Mouse (Mus musculus) liver, embryonic 15.5 days (tissue): Measurements from ENCODE around the gene Rab7b. TPM values are rescaled to one million over a fixed set of nuclear protein-coding genes. Genes with fewer than 3 reads are reported as not detected.

ENCODE experiments used
- ATAC-seq: fragments of 200-750 bp; cut with Nextera tagmentation; 2 replicates; pipeline ENCODE4 v1.8.0; 2017; ENCODE audit warnings: moderate number of reproducible peaks, mild to moderate bottlenecking, moderate library complexity; ENCODE audit not compliant: insufficient read depth
- H3K27ac ChIP-seq: fragments of 300-500 bp; sonication (generic); replicated peaks from 2 replicates; pipeline ENCODE4 v1.5.1; 2015; ENCODE audit warnings: mild to moderate bottlenecking, inconsistent platforms
- H3K27me3 ChIP-seq: fragments of 300-500 bp; sonication (generic); 2 replicates; pipeline ENCODE4 v1.6.1; 2015; ENCODE audit warnings: mild to moderate bottlenecking, inconsistent platforms
- H3K36me3 ChIP-seq: fragments of 300-500 bp; sonication (generic); replicated peaks from 2 replicates; pipeline ENCODE4 v1.6.1; 2015; ENCODE audit warnings: moderate library complexity, mild to moderate bottlenecking, inconsistent platforms
- H3K4me1 ChIP-seq: fragments of 300-500 bp; sonication (generic); replicated peaks from 2 replicates; pipeline ENCODE4 v1.6.1; 2015; ENCODE audit warnings: inconsistent platforms
- H3K4me2 ChIP-seq: fragments of 300-500 bp; sonication (generic); 2 replicates; pipeline ENCODE4 v1.6.1; 2015; ENCODE audit warnings: moderate library complexity, mild to moderate bottlenecking, inconsistent platforms
- H3K4me3 ChIP-seq: fragments of 300-500 bp; sonication (generic); replicated peaks from 2 replicates; pipeline ENCODE4 v1.5.1; 2015; ENCODE audit warnings: mild to moderate bottlenecking, inconsistent platforms
- H3K9ac ChIP-seq: fragments of 300-500 bp; sonication (generic); 2 replicates; pipeline ENCODE4 v1.6.1; 2015; ENCODE audit warnings: moderate library complexity, mild to moderate bottlenecking, inconsistent platforms
- H3K9me3 ChIP-seq: fragments of 300-500 bp; sonication (generic); replicated peaks from 2 replicates; pipeline ENCODE4 v1.6.1; 2016; ENCODE audit warnings: inconsistent platforms
- WGBS: fragments of 180-500 bp; shearing (Covaris S2); methylation state at CpG from one replicate; pipeline ENCODE4 v1.1.7; 2015; ENCODE audit warnings: mixed read lengths; ENCODE audit not compliant: insufficient replicate concordance; 5-methylcytosine and 5-hydroxymethylcytosine counted together
- polyA plus RNA-seq: library from polyadenylated mRNA; unstranded; fragments of >200 nt; fragmentation: Nextera tagmentation; extraction: Ambion mirVana; gene quantifications from 2 replicates; pipeline ENCODE4 v1.2.1, GENCODE M21; 2015

Rab7b gene
- polyA plus RNA-seq, 1 experiment from 2014 or later, result 1.2 TPM

DNA sequence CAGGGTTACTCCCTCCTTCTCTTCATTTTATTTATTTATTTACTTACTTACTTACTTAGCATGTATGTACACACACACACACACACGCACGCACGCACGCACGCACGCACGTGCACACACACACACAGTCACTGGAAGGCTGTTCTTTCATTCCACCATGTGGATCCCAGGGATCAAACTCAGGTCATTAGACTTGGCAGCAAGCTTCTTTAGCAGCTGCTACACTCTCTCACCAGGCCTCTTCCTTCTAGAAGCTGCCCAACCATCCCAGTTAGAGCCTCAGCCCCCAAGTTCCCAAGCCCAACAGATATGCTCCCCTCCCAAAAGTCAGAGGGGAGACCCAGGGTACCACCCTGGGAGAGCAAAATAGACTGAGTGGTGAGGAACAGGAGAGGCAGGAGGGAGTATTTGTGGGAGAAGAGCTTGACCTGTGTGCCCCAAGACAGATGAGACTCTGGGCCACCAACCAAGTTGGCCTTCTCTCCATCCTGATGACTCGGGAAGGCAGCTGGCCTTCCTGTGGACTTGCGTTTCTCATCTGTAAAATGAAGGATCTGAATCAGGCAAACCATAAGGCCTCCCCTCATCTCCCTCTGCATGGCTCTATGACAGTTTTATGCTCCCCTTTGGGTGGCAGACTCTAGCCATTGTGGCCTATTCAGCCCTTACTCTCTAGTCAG, 51.1 kb downstream of the Rab7b start:
- H3K4me1 ChIP-seq, result peaks cover 5% of the 10 kb centered on the region; the same call in 1 of the 2 replicates
- H3K9me3 ChIP-seq, result no peaks in the 10 kb centered on the region
- H3K9ac ChIP-seq, result no peak overlapping the region
- no peak overlapping the region for H3K27ac ChIP-seq
- peaks cover 11% of the 10 kb centered on the region; the same call in 1 of the 2 replicates for H3K27me3 ChIP-seq
- no peak for ATAC-seq
- no peak overlapping the region for H3K4me3 ChIP-seq
- no peak overlapping the region for H3K4me2 ChIP-seq
- 76% methylated on average over 9 of the region's 9 CpGs for WGBS
- H3K36me3 ChIP-seq, result no peaks in the 10 kb centered on the region

DNA sequence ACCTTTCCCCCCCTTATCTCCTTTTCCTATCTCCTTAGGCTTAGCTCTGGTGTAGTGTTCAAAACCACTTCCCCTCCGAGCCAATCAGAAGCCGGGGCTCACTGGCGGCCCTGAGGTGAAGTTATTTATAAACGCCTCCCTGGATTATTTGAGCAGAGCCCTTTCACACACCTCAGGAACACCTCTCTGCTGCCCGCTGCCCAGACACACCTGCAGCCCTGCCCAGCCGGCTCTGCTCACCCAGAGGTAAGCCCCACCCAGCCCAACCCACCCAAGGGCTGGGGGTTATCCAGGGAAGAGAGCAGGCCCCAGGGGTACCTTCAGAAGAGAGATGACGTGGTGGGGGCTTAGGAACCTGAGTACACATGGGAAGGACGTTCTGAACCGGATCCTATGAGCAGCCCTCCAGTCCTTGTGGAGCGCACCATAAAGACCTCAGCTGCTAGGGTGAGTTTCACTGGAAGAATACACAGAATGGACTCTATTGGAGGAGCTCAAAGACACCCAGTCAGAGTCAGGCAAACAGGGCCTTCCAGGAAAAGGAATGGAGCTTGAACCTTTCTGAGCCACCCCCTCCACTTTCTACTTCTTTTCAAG, 55.5 kb downstream of the Rab7b start, which contains the start of gene Slc26a9:
Slc26a9 (plus strand) TSS at position 155 of the 597 bp plus-strand sequence.
- 27% methylated on average over 10 of the region's 10 CpGs for WGBS
- no peak for ATAC-seq

DNA sequence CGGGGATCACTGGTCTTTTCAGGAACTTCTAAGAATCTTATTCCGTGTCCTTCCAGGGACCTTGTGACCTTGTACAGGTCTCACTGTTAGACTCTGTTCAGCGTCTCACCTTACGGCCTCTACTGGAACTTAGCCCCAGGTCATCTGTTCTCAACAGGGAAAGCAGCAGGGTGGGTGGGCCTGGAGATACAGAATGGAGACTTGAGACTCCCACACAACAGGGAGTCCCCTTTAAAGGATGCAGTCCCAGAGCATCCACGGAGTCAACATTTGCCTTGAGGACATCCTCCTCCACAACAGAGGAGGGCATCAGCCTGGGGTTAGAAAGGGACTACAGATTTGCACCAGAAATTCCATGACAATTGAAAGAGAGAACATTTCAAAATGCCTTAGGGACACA, 56.9 kb downstream of the Rab7b start:
- Histone ChIP-seq H3K27ac (no peak overlapping the region), H3K9ac (no peak overlapping the region), H3K4me3 (no peak overlapping the region), H3K36me3 (no peaks in the 10 kb centered on the region), H3K4me1 (no peaks in the 10 kb centered on the region), H3K4me2 (no peak overlapping the region), H3K27me3 (peaks cover 10% of the 10 kb centered on the region; the same call in 1 of the 2 replicates), H3K9me3 (no peaks in the 10 kb centered on the region)
- no peak for ATAC-seq
- WGBS, result 62% methylated on average over 5 of the region's 5 CpGs

More for the DNA sequence above, 55.5 kb downstream of the Rab7b start, which contains the start of gene Slc26a9:
- Histone ChIP-seq H3K27ac (no peak within 1 kb of the TSS), H3K27me3 (peaks cover 5% of the 10 kb centered on the region; the same call in 1 of the 2 replicates), H3K36me3 (no peaks in the 10 kb centered on the region), H3K9ac (no peak within 1 kb of the TSS), H3K9me3 (no peaks in the 10 kb centered on the region), H3K4me3 (no peak within 1 kb of the TSS), H3K4me1 (no peaks in the 10 kb centered on the region), H3K4me2 (no peak within 1 kb of the TSS)

DNA sequence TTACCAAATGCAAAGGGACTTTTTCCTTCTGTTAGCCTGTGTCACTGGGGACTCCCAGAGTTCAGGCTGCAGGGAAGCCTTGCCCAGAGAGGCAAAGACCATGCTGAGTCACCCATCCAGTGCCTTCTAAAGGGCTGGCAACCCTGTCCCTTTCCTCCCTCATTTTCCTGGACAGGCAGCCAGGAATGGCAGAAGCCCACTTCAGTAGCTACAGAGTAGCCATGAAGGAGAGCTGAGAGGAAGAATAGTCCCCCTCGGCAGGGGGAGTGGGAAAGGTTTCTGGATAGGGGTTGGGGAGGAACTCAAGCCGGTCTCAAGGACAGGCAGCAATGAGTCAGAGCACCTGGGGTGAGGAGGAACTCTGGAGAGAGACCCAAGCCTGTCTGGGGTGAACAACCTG, 59.3 kb downstream of the Rab7b start:
- no peak for ATAC-seq

DNA sequence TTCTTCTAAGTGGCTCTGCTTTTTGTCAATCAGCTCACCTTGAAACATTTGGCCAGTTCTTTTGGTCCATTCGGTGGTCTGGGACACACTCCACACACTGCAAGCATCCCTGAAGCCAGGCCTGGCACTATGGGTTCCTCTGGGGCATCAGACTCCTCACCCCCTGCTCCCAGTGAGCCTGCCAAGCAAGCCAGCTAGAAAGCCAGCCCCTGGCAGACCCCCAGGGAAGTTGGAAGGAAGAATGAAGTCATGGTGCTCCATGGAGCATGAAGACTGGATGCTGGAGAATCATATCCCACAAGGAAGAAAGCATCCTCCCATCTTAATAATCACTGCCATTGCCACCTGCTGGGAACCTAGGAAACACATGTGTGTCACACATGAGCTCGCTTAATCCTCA, 60.1 kb downstream of the Rab7b start:
- Histone ChIP-seq H3K4me3 (no peak overlapping the region), H3K4me1 (no peaks in the 10 kb centered on the region), H3K27me3 (peaks cover 26% of the 10 kb centered on the region), H3K9ac (no peak overlapping the region), H3K9me3 (no peaks in the 10 kb centered on the region), H3K4me2 (no peak overlapping the region), H3K36me3 (no peaks in the 10 kb centered on the region), H3K27ac (no peak overlapping the region)
- 49% methylated on average over 2 of the region's 2 CpGs for WGBS
- ATAC-seq, result no peak

More for the DNA sequence above, 59.3 kb downstream of the Rab7b start:
- H3K9me3 ChIP-seq, result no peaks in the 10 kb centered on the region
- H3K27me3 ChIP-seq, result peaks cover 26% of the 10 kb centered on the region
- H3K9ac ChIP-seq, result no peak overlapping the region
- H3K27ac ChIP-seq, result no peak overlapping the region
- H3K36me3 ChIP-seq, result no peaks in the 10 kb centered on the region
- no peak overlapping the region for H3K4me3 ChIP-seq
- no peaks in the 10 kb centered on the region for H3K4me1 ChIP-seq
- H3K4me2 ChIP-seq, result no peak overlapping the region
- 45% methylated on average over 2 of the region's 2 CpGs for WGBS

DNA sequence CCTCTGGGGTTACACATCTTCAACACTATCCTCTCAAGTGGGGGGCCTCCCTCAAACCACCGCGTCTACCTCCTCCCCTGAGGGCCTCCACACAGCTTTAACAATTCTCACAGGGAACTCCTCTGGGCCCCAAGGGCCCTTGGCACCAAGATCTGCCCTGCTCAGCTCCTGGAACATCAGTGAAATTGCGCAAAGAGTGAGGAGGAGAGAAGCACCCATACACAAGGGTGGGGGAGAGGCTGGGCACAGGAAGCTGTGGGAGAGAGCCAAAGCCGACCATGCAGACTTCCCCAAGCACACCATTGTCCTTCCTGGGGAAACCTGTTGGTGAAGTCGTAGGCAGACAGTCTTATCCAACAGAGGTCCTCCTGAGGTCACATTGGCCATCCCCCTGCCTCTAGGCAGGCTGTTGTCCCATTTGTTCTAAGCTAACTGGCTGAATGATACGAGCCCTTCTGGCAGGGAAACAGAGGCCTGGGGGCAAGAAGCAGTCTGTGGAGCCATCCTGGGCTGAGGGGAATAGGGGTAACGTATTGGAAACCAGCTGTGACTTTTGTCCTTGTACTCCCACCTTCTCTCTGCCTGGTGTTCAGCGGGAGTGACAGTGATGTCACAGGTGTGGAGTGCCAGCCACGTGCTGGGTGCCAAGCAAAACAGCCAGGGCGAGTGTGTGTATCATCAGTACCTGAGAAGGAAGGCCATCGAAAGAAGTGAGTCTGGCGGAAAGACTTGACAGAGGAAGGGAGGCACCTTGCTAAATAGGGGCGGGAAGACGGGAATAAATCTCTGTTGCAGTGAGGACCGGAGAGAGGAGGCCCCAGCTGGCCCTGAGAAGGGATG, 61.4 kb downstream of the Rab7b start:
- 49% methylated on average over 15 of the region's 15 CpGs for WGBS
- no peaks in the 10 kb centered on the region for H3K36me3 ChIP-seq
- H3K27me3 ChIP-seq, result peaks cover 26% of the 10 kb centered on the region; the same call in 1 of the 2 replicates
- no peak overlapping the region for H3K9ac ChIP-seq
- ATAC-seq, result no peak
- H3K4me3 ChIP-seq, result no peak overlapping the region
- H3K4me1 ChIP-seq, result peaks cover 13% of the 10 kb centered on the region
- no peak overlapping the region for H3K27ac ChIP-seq
- H3K4me2 ChIP-seq, result no peak overlapping the region
- no peaks in the 10 kb centered on the region for H3K9me3 ChIP-seq

DNA sequence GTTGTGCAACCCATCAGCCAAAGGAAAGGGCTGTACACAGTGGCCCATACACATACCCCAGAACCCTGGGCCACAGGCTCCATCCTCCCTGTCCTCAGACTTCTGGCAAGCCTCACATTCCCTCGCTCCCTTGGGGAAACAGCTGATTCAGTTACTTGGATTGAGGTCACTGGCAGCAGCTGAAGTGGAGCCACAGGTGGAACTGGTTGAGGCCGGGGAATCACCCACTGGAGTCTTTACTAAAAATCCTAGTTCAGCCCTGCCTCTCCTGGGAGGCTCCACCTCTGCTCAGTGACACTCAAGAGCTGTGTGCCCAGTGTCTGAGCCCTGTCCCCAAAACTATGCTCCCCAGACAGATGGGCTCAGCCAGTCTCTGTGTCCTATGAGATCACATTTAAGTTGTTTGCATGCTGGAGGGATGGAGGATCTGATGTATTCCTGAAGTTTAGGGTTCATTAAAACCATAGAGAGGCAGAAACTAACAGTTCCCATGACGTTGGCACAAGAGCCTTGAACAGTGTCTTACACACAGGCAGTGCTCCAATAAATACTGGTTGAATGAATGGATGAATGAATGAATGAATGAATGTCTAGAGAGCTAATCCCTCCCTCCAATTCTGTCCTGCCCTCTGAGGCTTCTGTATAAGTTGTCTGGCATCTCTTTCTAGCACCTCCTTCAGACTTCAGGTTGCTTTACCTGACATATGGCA, 62.8 kb downstream of the Rab7b start:
- H3K9me3 ChIP-seq, result no peaks in the 10 kb centered on the region
- no peak for ATAC-seq
- H3K4me3 ChIP-seq, result no peak overlapping the region
- 46% methylated on average over 3 of the region's 3 CpGs for WGBS
- no peak overlapping the region for H3K27ac ChIP-seq
- no peak overlapping the region for H3K4me2 ChIP-seq
- peaks cover 26% of the 10 kb centered on the region; the same call in 1 of the 2 replicates for H3K27me3 ChIP-seq
- H3K36me3 ChIP-seq, result no peaks in the 10 kb centered on the region
- H3K9ac ChIP-seq, result no peak overlapping the region
- peaks cover 13% of the 10 kb centered on the region for H3K4me1 ChIP-seq

DNA sequence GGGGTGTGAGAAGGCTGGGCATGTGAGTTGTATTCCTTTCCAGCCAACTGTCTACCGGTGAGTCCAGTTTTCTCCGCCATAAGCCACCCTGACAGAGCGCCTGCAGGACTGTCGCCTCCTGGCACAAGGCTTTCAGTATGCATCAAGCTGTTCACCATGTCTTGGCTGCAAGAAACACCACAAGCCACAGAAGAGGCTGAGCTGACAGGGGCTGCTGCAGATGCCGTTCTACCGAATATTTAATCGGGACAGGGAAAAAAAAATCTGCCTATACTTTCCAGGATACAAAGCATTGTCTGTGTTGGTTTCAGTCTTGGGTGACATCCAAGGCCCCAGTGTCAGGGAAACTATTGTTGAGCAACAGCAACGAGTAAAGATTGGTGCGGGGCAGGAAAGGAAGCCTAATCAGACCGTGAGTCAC, 63.4 kb downstream of the Rab7b start:
- Histone ChIP-seq H3K27me3 (peaks cover 26% of the 10 kb centered on the region; the same call in 1 of the 2 replicates), H3K36me3 (no peaks in the 10 kb centered on the region), H3K9ac (no peak overlapping the region), H3K4me3 (no peak overlapping the region), H3K9me3 (no peaks in the 10 kb centered on the region), H3K27ac (no peak overlapping the region), H3K4me2 (no peak overlapping the region), H3K4me1 (peaks cover 13% of the 10 kb centered on the region)
- no peak for ATAC-seq
- 44% methylated on average over 10 of the region's 10 CpGs for WGBS

DNA sequence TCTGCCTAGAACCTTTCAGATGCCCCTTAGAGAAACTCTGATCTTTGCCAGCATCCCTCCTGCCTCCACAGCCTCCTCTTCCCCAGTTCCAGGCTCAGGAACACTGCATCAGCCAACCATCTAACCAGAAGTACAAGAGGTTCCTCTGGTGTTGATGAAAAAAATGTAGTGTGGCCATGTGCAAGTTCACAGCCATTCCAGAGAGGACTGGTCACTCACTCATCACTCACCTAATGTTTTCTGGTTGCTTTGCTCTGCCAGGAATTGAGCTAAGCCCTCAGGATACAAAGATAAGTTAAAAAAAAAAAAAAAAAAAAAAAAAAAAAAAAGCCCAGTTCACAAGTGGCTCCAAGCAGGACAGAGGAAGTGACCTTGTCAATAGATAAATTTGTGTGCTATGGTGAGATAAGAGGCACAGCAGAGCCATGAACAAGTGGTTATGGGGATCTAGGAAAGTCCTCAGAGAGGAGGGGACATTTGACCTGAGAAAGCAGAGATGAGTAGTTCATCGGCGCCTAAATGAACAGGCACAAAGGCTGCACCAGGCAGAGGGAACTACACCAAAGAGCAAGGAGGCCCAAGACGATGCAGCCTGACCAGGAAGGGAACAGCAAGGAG, 65.8 kb downstream of the Rab7b start:
- H3K27me3 ChIP-seq, result peaks cover 21% of the 10 kb centered on the region; the same call in 1 of the 2 replicates
- H3K4me1 ChIP-seq, result peaks cover 13% of the 10 kb centered on the region
- no peaks in the 10 kb centered on the region for H3K36me3 ChIP-seq
- H3K9me3 ChIP-seq, result no peaks in the 10 kb centered on the region
- no peak overlapping the region for H3K4me2 ChIP-seq
- ATAC-seq, result no peak
- WGBS, result 6% methylated on average over 3 of the region's 3 CpGs
- no peak overlapping the region for H3K27ac ChIP-seq
- H3K4me3 ChIP-seq, result no peak overlapping the region
- H3K9ac ChIP-seq, result no peak overlapping the region

DNA sequence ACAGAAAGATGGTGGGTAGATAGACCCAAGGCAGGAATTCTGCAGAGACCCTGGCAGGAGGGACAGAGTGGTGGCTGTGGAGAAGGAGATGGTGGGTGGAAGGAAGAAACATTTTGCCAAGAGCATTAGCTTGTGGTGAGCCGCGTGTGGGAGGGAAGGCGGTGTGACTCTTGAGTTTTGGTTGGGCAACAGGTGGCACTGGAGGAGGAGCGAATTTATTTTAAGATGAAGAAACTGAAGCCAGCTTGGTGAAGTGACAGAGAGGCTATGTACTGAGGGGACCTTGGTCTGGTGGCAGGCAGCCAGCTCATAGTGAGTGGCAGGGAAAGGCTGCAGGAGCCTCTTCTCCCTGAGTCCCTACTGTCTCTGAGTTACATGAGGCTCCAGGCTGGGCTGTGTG, 66.4 kb downstream of the Rab7b start:
- Histone ChIP-seq H3K9ac (no peak overlapping the region), H3K27ac (no peak overlapping the region), H3K27me3 (peaks cover 21% of the 10 kb centered on the region; the same call in 1 of the 2 replicates), H3K9me3 (no peaks in the 10 kb centered on the region), H3K36me3 (no peaks in the 10 kb centered on the region), H3K4me2 (no peak overlapping the region), H3K4me3 (no peak overlapping the region), H3K4me1 (peaks cover 13% of the 10 kb centered on the region)
- WGBS, result 22% methylated on average over 4 of the region's 4 CpGs
- ATAC-seq, result no peak
